Mouse (Mus musculus) liver, embryonic 11.5 days (tissue): ENCODE measurements around the gene Epn2. TPM values are rescaled to one million over a fixed set of nuclear protein-coding genes. Genes with fewer than 3 reads are reported as not detected.

Experiments used
- ATAC-seq: fragments of 200-750 bp; cut with Nextera tagmentation; replicated peaks from 2 replicates; pipeline ENCODE4 v1.8.0; 2017; ENCODE audit warnings: moderate number of reproducible peaks, mild to moderate bottlenecking, moderate TSS enrichment, moderate library complexity; ENCODE audit not compliant: low FRiP score
- DNase-seq: peaks from one replicate; pipeline ENCODE4 v3.0.0-alpha.2; 2017; ENCODE audit warnings: low spot score
- H3K27ac ChIP-seq: fragments of 300-500 bp; sonication (generic); 2 replicates; pipeline ENCODE4 v1.5.1; 2014; ENCODE audit warnings: mild to moderate bottlenecking, low read depth, low read length, control low read depth
- H3K27me3 ChIP-seq: fragments of 300-500 bp; sonication (generic); replicated peaks from 2 replicates; pipeline ENCODE4 v1.6.1; 2014; ENCODE audit warnings: low read length, mixed read lengths; ENCODE audit not compliant: control insufficient read depth, insufficient read depth
- H3K36me3 ChIP-seq: fragments of 300-500 bp; sonication (generic); 2 replicates; pipeline ENCODE4 v1.6.1; 2014; ENCODE audit warnings: mild to moderate bottlenecking, low read length, moderate library complexity, mixed read lengths; ENCODE audit not compliant: control insufficient read depth, insufficient read depth
- H3K4me1 ChIP-seq: fragments of 300-500 bp; sonication (generic); replicated peaks from 2 replicates; pipeline ENCODE4 v1.6.1; 2014; ENCODE audit warnings: low read length, mixed read lengths; ENCODE audit not compliant: control insufficient read depth, insufficient read depth
- H3K4me2 ChIP-seq: fragments of 300-500 bp; sonication (generic); 2 replicates; pipeline ENCODE4 v1.6.1; 2014; ENCODE audit warnings: mild to moderate bottlenecking, control low read depth, moderate library complexity
- H3K4me3 ChIP-seq: fragments of 300-500 bp; sonication (generic); 2 replicates; pipeline ENCODE4 v1.5.1; 2014; ENCODE audit warnings: low read depth, low read length, control low read depth
- H3K9ac ChIP-seq: fragments of 300-500 bp; sonication (generic); 2 replicates; pipeline ENCODE4 v1.6.1; 2014; ENCODE audit warnings: low read depth, low read length, control low read depth
- H3K9me3 ChIP-seq: fragments of 300-500 bp; sonication (generic); 2 replicates; pipeline ENCODE4 v1.6.1; 2016; ENCODE audit warnings: low read length, inconsistent platforms, mixed read lengths; ENCODE audit not compliant: control insufficient read depth
- WGBS: fragments of 180-500 bp; shearing (Covaris S2); extraction: QIAGEN DNeasy Blood & Tissue Kit; methylation state at CpG from one replicate; pipeline ENCODE4 v1.1.7; 2014; 5-methylcytosine and 5-hydroxymethylcytosine counted together
- polyA plus RNA-seq: library from polyadenylated mRNA; unstranded; fragments of >200 nt; fragmentation: Nextera tagmentation; extraction: Ambion mirVana; gene quantifications from 2 replicates; pipeline ENCODE4 v1.2.1, GENCODE M21; 2014

Epn2 gene
- 9.2 and 9.3 TPM in 2 replicates for polyA plus RNA-seq

GRCm38 (mm10) chr11:61578983-61579877 lies at the start of gene Epn2:
Epn2 (minus strand) TSS chr11:61579687.
- 1% methylated on average over 91 of the region's 93 CpGs for WGBS
- peak within 1 kb of the TSS; percentile 82 for H3K4me2 ChIP-seq
- H3K27me3 ChIP-seq: peaks cover 14% of the 10 kb centered on the region
- H3K36me3 ChIP-seq: no peaks in the 10 kb centered on the region
- H3K4me3 ChIP-seq: peak within 1 kb of the TSS; percentile 59
- ATAC-seq: peak; percentile 87
- H3K9ac ChIP-seq: peak within 1 kb of the TSS; percentile 62
- peak within 1 kb of the TSS; percentile 30; the same call in 1 of the 2 replicates for H3K27ac ChIP-seq
- peaks cover 11% of the 10 kb centered on the region; the same call in 1 of the 2 replicates for H3K4me1 ChIP-seq
- no peaks in the 10 kb centered on the region for H3K9me3 ChIP-seq
- DNase-seq: peak; percentile 82

- no peak overlapping the region for H3K9ac ChIP-seq
- no peak overlapping the region for H3K27ac ChIP-seq
- H3K36me3 ChIP-seq: no peaks in the 10 kb centered on the region
- ATAC-seq: no peak
- no peak for DNase-seq
- H3K4me2 ChIP-seq: no peak overlapping the region
- H3K4me3 ChIP-seq: no peak overlapping the region
- no peaks in the 10 kb centered on the region for H3K4me1 ChIP-seq
- H3K27me3 ChIP-seq: peaks cover 1% of the 10 kb centered on the region; the same call in 1 of the 2 replicates
- WGBS: 93% methylated on average over 1 of the region's 1 CpGs
- H3K9me3 ChIP-seq: no peaks in the 10 kb centered on the region
Observed at GRCm38 (mm10) chr11:61626509-61626908, 47.0 kb upstream of the Epn2 start.

GRCm38 (mm10) chr11:61625136-61625535 lies 45.6 kb upstream of the Epn2 start:
- ATAC-seq: no peak
- Histone ChIP-seq H3K4me3 (no peak overlapping the region), H3K4me2 (no peak overlapping the region), H3K27me3 (peaks cover 10% of the 10 kb centered on the region; the same call in 1 of the 2 replicates), H3K36me3 (no peaks in the 10 kb centered on the region), H3K4me1 (no peaks in the 10 kb centered on the region), H3K27ac (no peak overlapping the region), H3K9ac (no peak overlapping the region), H3K9me3 (no peaks in the 10 kb centered on the region)
- WGBS: 78% methylated on average over 7 of the region's 7 CpGs
- DNase-seq: no peak

- DNase-seq: no peak
- 52% methylated on average over 8 of the region's 8 CpGs for WGBS
- no peak overlapping the region for H3K27ac ChIP-seq
- no peak for ATAC-seq
- peak overlapping the region; percentile 63 for H3K4me2 ChIP-seq
- no peak overlapping the region for H3K4me3 ChIP-seq
- H3K36me3 ChIP-seq: no peaks in the 10 kb centered on the region
- no peak overlapping the region for H3K9ac ChIP-seq
- H3K4me1 ChIP-seq: no peaks in the 10 kb centered on the region
- H3K9me3 ChIP-seq: no peaks in the 10 kb centered on the region
- H3K27me3 ChIP-seq: peaks cover 45% of the 10 kb centered on the region
Observed at GRCm38 (mm10) chr11:61620762-61621161, 41.3 kb upstream of the Epn2 start.

- no peaks in the 10 kb centered on the region for H3K36me3 ChIP-seq
- H3K27ac ChIP-seq: no peak overlapping the region
- WGBS: 2% methylated on average over 17 of the region's 17 CpGs
- peak overlapping the region; percentile 63 for H3K4me2 ChIP-seq
- peaks cover 50% of the 10 kb centered on the region for H3K27me3 ChIP-seq
- H3K4me3 ChIP-seq: peak overlapping the region; percentile 39; the same call in 1 of the 2 replicates
- H3K4me1 ChIP-seq: peaks cover 2% of the 10 kb centered on the region; the same call in 1 of the 2 replicates
- DNase-seq (peak; percentile 65), ATAC-seq (no peak; the same call in 1 of the 2 replicates)
- H3K9me3 ChIP-seq: no peaks in the 10 kb centered on the region
- peak overlapping the region; percentile 22; the same call in 1 of the 2 replicates for H3K9ac ChIP-seq
Observed at GRCm38 (mm10) chr11:61620254-61620670, 40.8 kb upstream of the Epn2 start.

GRCm38 (mm10) chr11:61619791-61620241 lies 40.3 kb upstream of the Epn2 start:
- Histone ChIP-seq H3K4me1 (peaks cover 2% of the 10 kb centered on the region; the same call in 1 of the 2 replicates), H3K27me3 (peaks cover 55% of the 10 kb centered on the region), H3K9me3 (no peaks in the 10 kb centered on the region), H3K27ac (no peak overlapping the region), H3K4me3 (peak overlapping the region; percentile 39), H3K9ac (no peak overlapping the region; the same call in 1 of the 2 replicates), H3K4me2 (peak overlapping the region; percentile 63), H3K36me3 (no peaks in the 10 kb centered on the region)
- DNase-seq: peak; percentile 53
- ATAC-seq: no peak; the same call in 1 of the 2 replicates
- WGBS: 1% methylated on average over 17 of the region's 17 CpGs

GRCm38 (mm10) chr11:61619356-61619755 lies 39.9 kb upstream of the Epn2 start:
- H3K4me1 ChIP-seq: peaks cover 2% of the 10 kb centered on the region; the same call in 1 of the 2 replicates
- no peak overlapping the region for H3K9ac ChIP-seq
- no peak for ATAC-seq
- WGBS: 19% methylated on average over 6 of the region's 6 CpGs
- H3K9me3 ChIP-seq: no peaks in the 10 kb centered on the region
- peaks cover 59% of the 10 kb centered on the region for H3K27me3 ChIP-seq
- no peak overlapping the region for H3K27ac ChIP-seq
- no peaks in the 10 kb centered on the region for H3K36me3 ChIP-seq
- peak overlapping the region; percentile 39 for H3K4me3 ChIP-seq
- no peak for DNase-seq
- peak overlapping the region; percentile 63 for H3K4me2 ChIP-seq

- H3K4me3 ChIP-seq: no peak overlapping the region
- DNase-seq (no peak), ATAC-seq (no peak)
- no peaks in the 10 kb centered on the region for H3K9me3 ChIP-seq
- peaks cover 2% of the 10 kb centered on the region; the same call in 1 of the 2 replicates for H3K4me1 ChIP-seq
- no peak overlapping the region for H3K27ac ChIP-seq
- peaks cover 61% of the 10 kb centered on the region for H3K27me3 ChIP-seq
- no peak overlapping the region for H3K4me2 ChIP-seq
- no peaks in the 10 kb centered on the region for H3K36me3 ChIP-seq
- 79% methylated on average over 8 of the region's 8 CpGs for WGBS
- no peak overlapping the region for H3K9ac ChIP-seq
Observed at GRCm38 (mm10) chr11:61618571-61618970, 39.1 kb upstream of the Epn2 start.
